Mouse (Mus musculus) CD4-positive helper T cell, adult 2 months (primary cell): ENCODE results near the gene Bckdhb.
"Not testable (repeated sequence)": the region's sequence is repeated elsewhere in the genome, so short reads cannot be mapped to it uniquely, and the experiment has no call there.

Source experiments
- DNase-seq: peaks from one replicate; pipeline ENCODE4 v3.0.0-alpha.2; 2012; ENCODE audit warnings: low read depth, missing footprints, low spot score

Gene Bckdhb

GRCm38 (mm10) chr9:84042539-84042938 lies 117.6 kb downstream of the Bckdhb start:
- DNase-seq = no peak

- DNase-seq = no peak
Observed at GRCm38 (mm10) chr9:84044136-84044535, 119.2 kb downstream of the Bckdhb start.

GRCm38 (mm10) chr9:84045632-84046031 lies 120.7 kb downstream of the Bckdhb start:
- DNase-seq = no peak

DNA sequence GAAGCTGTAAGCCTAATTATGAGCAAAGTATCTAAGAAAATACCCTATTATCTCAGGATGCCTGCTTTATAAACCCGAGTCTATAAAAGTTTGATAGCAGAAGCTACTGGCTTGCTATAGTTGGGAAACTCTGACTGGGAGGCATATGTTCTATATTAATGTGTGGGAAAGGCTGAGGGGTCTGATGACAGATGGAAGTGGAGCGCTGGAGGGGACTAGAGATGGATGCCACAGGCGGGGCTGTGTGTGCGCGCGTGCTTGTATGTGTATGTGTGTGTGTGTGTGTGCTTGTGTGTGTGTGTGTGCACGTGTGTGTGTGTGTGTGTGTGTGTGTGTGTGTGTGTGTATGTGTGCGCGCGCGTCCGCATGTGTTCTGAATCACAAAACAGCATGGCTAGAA lies 121.4 kb downstream of the Bckdhb start:
- DNase-seq = no peak

- DNase-seq = no peak
Observed at GRCm38 (mm10) chr9:84046961-84047360, 122.0 kb downstream of the Bckdhb start.

GRCm38 (mm10) chr9:84047436-84047835 lies 122.5 kb downstream of the Bckdhb start:
- DNase-seq = no peak

DNA sequence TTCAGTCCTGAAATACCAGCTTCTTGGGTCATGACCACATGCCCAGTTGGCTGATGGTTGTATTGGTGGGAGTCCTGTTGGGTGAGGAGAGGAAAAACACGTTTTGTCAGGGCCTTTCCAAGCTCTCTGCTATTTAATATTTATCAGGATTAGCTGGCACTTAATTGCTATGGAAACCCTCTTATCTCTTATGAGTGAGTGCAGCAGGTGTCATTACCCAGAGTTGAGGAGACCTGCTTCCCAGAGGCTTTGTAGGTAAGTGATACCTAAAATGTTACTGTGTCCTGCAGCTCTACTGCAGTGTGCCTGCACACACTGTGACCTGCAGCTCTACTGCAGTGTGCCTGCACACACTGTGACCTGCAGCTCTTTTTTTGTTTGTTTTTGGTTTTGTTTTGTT lies 124.2 kb downstream of the Bckdhb start:
- no peak for DNase-seq

DNA sequence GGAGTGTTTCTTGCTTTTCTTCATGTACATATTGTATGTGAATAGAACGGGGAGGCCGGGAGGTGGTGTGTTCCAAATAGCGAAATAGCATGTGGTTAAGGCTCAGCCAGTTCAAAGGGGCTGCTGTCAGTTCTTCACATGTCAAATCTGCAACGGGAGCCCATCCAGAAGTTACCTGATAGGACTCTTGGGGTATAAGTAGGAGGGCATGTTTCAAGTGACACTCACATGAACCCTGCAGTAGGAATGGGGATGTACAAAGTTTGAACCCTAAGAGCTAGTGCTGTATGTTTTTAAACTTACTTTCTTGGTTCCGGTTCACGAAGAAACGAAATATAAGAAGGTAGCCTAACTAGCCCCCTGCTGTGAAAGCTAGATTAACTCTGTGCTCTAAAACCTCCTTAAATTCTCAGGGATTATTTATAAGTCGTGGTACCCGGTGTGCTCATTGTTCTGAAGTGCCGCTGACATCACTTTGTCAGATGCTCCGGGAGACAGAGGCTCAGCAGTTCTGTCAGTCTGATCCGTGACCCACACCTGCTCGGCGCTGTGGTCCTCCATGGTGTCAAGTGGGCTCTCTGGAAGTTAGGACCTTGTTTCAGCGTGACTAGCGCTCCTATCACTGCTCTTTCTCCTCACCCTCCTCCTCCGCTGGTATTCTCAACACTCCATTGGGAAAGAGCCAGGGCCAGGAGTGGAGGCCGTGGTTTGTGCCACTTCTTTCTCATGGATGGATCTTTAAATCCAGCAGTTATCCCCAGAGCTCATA lies 126.1 kb downstream of the Bckdhb start:
- no peak for DNase-seq

DNA sequence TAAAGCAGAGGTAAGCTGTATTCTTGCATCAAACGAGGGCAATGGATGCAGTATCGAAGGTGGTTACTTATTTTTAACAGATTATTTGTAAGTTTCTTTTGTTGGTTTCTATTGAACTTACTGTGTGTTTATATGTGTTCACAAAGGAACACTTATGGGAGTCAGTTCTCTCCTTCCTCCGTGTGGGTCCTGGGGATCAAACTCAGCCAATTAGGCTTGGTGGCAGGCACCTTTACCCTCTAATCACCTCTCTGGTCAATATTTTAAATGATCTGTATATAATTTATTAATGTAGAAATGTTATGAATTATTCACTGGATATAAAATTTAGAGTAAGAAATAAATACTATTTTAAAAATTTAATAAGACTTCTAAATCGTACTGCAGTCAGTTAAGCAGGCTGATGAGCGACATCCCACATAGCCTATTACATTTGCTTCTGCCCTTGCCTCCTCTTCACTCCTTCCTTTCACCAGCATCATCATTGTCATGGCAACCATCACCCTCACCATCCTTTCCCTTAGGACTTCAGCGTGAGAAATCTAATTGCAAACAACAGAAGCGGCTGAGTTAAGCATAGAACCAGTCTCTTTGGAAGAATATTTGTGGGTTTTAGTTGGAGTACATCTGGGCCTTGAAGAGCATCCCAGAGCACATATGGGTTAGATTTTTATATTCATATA lies 130.3 kb downstream of the Bckdhb start:
- DNase-seq = no peak

DNA sequence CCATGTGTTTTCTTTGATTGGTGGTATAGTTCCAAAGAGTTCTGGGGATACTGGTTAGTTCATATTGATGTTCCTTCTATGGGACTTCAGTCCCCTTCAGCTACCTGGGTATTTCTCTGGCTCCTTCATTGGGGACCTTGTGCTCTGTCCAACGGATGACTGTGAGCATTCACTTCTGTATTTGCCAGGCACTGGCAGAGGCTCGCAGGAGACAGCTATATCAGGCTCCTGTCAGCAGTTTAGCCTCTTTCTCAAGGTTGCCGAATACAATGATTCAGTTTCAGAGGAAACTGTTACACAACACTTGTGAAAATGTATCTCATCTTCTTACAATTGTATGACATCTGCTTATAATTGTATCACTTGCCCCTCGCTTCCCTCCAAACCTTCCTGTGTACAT lies 135.8 kb downstream of the Bckdhb start:
- DNase-seq = not testable (repeated sequence)

DNA sequence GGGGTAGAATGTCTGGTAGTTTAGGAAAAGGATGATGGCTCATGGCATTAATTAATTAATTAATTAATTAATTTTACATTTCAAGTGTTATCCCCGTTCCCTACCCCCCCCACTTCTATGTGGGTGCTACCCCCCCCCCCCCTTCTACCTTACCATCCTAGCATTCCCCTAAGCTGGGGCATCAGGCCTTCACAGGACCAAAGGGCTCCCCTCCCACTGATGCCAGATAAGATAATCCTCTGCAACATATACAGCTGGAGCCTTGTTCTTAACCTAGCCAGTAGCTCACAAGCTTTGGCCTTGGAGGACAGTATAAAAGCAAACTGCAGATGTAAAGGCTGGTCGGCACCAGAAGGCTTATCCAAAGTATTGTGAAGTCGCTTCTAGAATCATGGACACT lies 138.7 kb downstream of the Bckdhb start:
- no peak for DNase-seq

DNA sequence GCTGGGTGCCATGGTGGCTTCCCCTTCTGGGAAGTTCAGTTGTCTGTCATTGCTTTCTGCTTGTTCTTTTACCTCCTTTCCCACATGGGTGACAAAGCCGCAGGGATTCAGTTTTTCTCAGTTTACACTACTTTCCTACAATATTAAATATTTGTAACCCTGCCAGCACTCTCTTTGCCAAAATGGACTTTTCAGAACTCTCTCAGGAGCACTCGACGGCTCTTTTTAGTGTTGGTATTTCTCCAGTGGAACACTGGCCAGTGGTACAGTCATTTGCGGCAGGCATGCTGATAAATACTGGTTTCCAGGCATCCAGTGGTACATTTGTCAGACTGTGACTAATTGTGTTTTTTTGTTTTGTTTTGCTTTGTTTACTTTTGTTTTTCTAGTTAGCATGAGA lies 139.2 kb downstream of the Bckdhb start:
- DNase-seq = no peak

- DNase-seq = no peak
Observed at GRCm38 (mm10) chr9:84070247-84070646, 145.3 kb downstream of the Bckdhb start.

- DNase-seq = no peak
Observed at GRCm38 (mm10) chr9:84070740-84071139, 145.8 kb downstream of the Bckdhb start.

DNA sequence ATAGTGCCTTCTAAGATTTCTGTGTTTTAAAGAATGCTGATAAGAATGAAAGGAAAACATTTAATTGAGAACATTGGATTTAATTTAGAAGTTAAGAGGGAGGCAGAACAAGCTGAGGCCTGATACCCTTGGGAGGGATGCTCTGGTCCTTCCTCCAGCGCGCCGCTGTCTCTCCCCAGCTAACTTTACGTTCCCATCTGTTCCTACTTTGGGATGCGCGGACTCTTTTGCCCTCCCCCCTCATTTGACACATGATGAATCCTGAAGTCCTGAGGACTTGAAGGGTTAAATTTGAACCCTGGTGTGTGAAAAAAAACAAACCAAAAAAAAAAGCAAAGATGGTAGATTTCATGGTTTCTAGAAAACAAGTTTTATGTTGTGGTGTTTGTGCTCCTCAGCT lies 147.6 kb downstream of the Bckdhb start:
- DNase-seq = no peak

DNA sequence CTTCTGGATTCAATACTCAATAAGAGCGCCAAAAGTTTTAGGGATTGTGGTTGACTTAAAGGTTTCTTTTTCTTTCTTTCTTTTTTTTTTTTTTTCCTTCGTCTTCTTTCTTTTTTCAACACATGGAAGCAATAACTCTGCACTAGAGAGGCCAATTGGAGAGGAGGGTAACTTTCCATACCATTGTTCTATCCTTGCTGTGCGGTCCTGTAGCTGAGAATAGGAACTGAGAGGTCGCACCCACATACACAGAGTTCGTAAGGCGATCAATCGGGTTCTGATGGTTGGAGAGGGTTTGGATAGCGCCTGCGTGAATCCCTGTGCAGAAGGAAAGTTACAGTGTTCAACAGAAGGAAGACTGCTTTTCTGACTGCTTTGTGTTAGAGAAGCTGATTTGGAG lies 148.3 kb downstream of the Bckdhb start:
- DNase-seq = no peak

GRCm38 (mm10) chr9:84083551-84083950 lies 158.6 kb downstream of the Bckdhb start:
- DNase-seq = no peak

- DNase-seq = no peak
Observed at GRCm38 (mm10) chr9:84084686-84085085, 159.7 kb downstream of the Bckdhb start.

DNA sequence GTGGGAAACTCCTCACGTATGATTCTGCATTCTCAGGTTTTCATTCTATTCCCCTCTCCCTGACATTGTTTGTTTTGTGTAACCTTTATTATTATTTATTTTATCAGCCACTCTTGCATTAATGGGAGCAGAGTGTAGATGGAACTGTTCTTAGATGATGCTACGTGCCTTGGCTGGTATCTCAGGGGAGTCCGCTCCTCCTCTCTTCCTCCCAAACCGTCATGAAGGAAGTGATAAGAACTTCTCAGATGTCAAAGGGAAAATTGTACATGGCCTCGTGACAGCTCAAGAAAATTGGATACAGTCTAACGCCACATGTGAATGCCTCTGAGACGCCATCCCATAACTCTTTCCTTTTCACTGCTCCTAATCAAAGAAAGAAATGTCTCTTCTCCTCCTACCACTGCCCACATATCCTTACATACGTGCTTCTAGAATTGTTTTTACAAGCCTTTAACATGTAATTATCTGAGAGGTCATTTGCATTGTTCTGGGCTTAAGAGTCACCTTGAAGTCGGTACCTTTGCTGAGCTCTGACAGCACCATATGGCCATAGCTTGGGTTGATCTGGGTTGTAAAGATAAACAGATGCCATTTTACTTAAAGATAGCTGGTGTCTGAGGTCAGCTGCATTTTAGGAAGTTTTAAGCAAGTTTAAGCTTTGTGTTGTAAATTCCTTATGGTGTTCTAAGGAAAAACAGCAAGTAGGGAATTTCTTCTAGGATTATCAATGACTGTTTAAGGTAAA lies 165.5 kb downstream of the Bckdhb start:
- no peak for DNase-seq

GRCm38 (mm10) chr9:84092994-84093393 lies 168.0 kb downstream of the Bckdhb start:
- no peak for DNase-seq

GRCm38 (mm10) chr9:84094111-84094510 lies 169.2 kb downstream of the Bckdhb start:
- no peak for DNase-seq

DNA sequence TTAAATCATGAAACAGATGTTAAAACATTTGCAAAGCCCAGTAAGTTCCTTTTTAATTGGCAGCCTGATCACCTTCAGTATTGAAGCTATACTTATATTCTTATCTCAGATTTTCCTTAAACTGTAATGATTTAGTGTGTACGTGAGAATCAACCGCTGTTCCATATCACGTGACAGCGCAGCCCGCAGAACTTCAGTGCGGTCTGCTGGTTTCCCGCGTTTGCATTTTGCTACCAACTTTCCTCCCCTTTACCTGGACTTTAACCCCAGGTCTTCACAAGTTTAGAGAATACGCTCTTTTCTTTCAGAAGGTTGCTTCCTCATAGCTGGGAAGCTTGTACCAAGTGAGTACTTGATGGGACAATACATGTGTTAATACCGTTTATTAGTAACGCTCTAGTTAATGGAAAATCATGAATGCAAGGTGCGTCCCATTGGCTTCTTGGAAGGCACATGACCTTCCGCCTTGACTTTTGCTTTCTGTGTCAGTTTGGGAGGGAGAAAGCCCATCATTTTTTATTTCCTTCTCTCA lies 171.6 kb downstream of the Bckdhb start:
- no peak for DNase-seq
